ENCODE assay signal across 8 mouse cellular contexts in the genomic region with DNA sequence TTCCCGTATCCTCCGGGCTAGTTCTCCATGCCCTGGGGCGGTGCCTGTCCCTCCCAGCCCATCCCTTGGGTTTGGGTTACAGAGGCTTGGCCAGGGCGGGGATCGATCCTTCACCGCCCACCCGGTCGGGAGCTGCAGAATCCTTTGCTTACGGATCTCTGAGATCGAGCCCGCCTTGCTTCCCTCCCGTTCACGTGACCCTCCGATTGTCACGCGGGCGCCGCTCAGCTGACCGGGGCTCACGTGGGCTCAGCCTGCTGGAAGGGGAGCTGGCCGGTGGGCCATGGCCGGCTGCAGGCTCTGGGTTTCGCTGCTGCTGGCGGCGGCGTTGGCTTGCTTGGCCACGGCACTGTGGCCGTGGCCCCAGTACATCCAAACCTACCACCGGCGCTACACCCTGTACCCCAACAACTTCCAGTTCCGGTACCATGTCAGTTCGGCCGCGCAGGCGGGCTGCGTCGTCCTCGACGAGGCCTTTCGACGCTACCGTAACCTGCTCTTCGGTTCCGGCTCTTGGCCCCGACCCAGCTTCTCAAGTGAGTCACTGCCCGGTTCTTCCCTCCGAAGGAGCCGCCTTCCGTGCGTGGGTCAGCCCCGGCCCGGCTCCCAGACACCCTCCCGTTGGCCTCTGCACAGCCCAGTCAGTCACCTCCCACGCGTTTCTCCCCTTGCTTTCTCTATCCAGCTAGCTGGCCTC. TPM values are rescaled to one million over a fixed set of nuclear protein-coding genes. Genes with fewer than 3 reads are reported as not detected.
DNase-seq lines count a peak whose midpoint lies in the region; ATAC-seq and TF ChIP-seq lines count a peak whose summit lies in the region.

A gene (plus strand): TSS at position 100 of the 697 bp plus-strand sequence.
A gene (minus strand): TSS at position 407 of the 697 bp plus-strand sequence.

- H3K9me3 ChIP-seq in heart, embryonic 14.5 days (ENCODE audit: control insufficient read depth, low read length), result no peaks in the 10 kb centered on the region
- no peaks in the 10 kb centered on the region for H3K9me3 ChIP-seq in liver, embryonic 14.5 days (ENCODE audit: control insufficient read depth, low read length)
- no peaks in the 10 kb centered on the region for H3K9me3 ChIP-seq in neural tube, embryonic 11.5 days (ENCODE audit: control insufficient read depth, low read length)
- no peaks in the 10 kb centered on the region for H3K9me3 ChIP-seq in stomach, embryonic 16.5 days (replicated peaks; ENCODE audit: control insufficient read depth, low read length)

- TF ChIP-seq EP300 in liver, embryonic 14.5 days (IDR thresholded peaks at IDR 0.05; ENCODE audit: low read depth), result no peak

- no peaks in the 10 kb centered on the region for H3K36me3 ChIP-seq in heart, embryonic 14.5 days (ENCODE audit: control insufficient read depth, insufficient read depth, low read length)
- H3K36me3 ChIP-seq in liver, embryonic 14.5 days (replicated peaks; ENCODE audit: control insufficient read depth, insufficient read depth, low read depth), result no peaks in the 10 kb centered on the region
- no peaks in the 10 kb centered on the region for H3K36me3 ChIP-seq in neural tube, embryonic 11.5 days (ENCODE audit: control insufficient read depth, insufficient read depth, low read length)
- H3K36me3 ChIP-seq in stomach, embryonic 16.5 days (ENCODE audit: control insufficient read depth, insufficient read depth, low read length), result no peaks in the 10 kb centered on the region

- peak; percentile 81 for DNase-seq in CD4-positive helper T cell, adult 2 months (ENCODE audit: low read depth, low spot score)
- peak; percentile 94 for DNase-seq in brain, embryonic 14.5 days (ENCODE audit: low read depth)
- peak; percentile 83 for DNase-seq in fibroblast of lung, adult 2 months (ENCODE audit: low read depth)
- peak; percentile 88 for DNase-seq in kidney, postnatal 10 days
- DNase-seq in liver, embryonic 14.5 days (ENCODE audit: low read depth in 3 of 3, low spot score in 3 of 3), result peak; percentile 47 to 55 (median 50)
- peak; percentile 90 for DNase-seq in neural tube, embryonic 11.5 days (ENCODE audit: low spot score)

- H3K4me2 ChIP-seq in heart, embryonic 14.5 days (ENCODE audit: low read length), result peak within 1 kb of the TSS; percentile 85
- H3K4me2 ChIP-seq in liver, embryonic 14.5 days (ENCODE audit: low read depth), result peak within 1 kb of the TSS; percentile 84
- H3K4me2 ChIP-seq in neural tube, embryonic 11.5 days (ENCODE audit: low read depth), result peak within 1 kb of the TSS; percentile 89
- peak within 1 kb of the TSS; percentile 91 for H3K4me2 ChIP-seq in stomach, embryonic 16.5 days (ENCODE audit: low read depth, low read length)

- ATAC-seq in heart, embryonic 14.5 days (ENCODE audit: insufficient number of reproducible peaks, insufficient read depth, low FRiP score, low read depth), result peak; percentile 86
- ATAC-seq in liver, embryonic 14.5 days (ENCODE audit: insufficient read depth), result peak; percentile 79
- peak; percentile 81 for ATAC-seq in neural tube, embryonic 11.5 days (ENCODE audit: insufficient read depth, low FRiP score, low TSS enrichment)
- ATAC-seq in stomach, embryonic 16.5 days (ENCODE audit: insufficient read depth, low FRiP score), result peak; percentile 93

- H3K4me1 ChIP-seq in heart, embryonic 14.5 days (ENCODE audit: control insufficient read depth in 2 of 2, insufficient read depth in 2 of 2, low read length in 2 of 2), result peaks cover 8 to 27% of the 10 kb centered on the region in 2 experiments
- H3K4me1 ChIP-seq in liver, embryonic 14.5 days (replicated peaks; ENCODE audit: control insufficient read depth in 2 of 2, insufficient read depth in 2 of 2, low read length in 1 of 2), result peaks cover 0 to 8% of the 10 kb centered on the region in 2 experiments; a peak in 2 of 4 replicates
- H3K4me1 ChIP-seq in neural tube, embryonic 11.5 days (ENCODE audit: control insufficient read depth, insufficient read depth, low read length), result peaks cover 5% of the 10 kb centered on the region
- H3K4me1 ChIP-seq in stomach, embryonic 16.5 days (ENCODE audit: control insufficient read depth, insufficient read depth, low read length), result peaks cover 7% of the 10 kb centered on the region

- peak within 1 kb of the TSS; percentile 67 to 84 for H3K4me3 ChIP-seq in heart, embryonic 14.5 days (ENCODE audit: control insufficient read depth in 1 of 2, insufficient read depth in 1 of 2, low read depth in 1 of 2, low read length in 2 of 2)
- H3K4me3 ChIP-seq in liver, embryonic 14.5 days (ENCODE audit: insufficient read depth in 1 of 2, low read depth in 2 of 2, low read length in 2 of 2), result peak within 1 kb of the TSS; percentile 50
- peak within 1 kb of the TSS; percentile 56 for H3K4me3 ChIP-seq in neural tube, embryonic 11.5 days (ENCODE audit: low read depth, low read length)
- H3K4me3 ChIP-seq in stomach, embryonic 16.5 days (replicated peaks; ENCODE audit: low read length), result peak within 1 kb of the TSS; percentile 72

- peak; percentile 88; the same call in 1 of the 2 replicates for TF ChIP-seq POLR2A in brain, embryonic 14.5 days (IDR thresholded peaks at IDR 0.05; ENCODE audit: borderline replicate concordance, extremely low read depth, insufficient read depth, insufficient read length, poor library complexity, severe bottlenecking)

- no peak for TF ChIP-seq CTCF in brain, embryonic 14.5 days (IDR thresholded peaks at IDR 0.05; ENCODE audit: borderline replicate concordance, extremely low read depth, insufficient read depth, insufficient read length)
- TF ChIP-seq CTCF in liver, embryonic 14.5 days (IDR thresholded peaks at IDR 0.05; ENCODE audit: low read depth), result no peak

- H3K9ac ChIP-seq in heart, embryonic 14.5 days (ENCODE audit: low read length), result peak within 1 kb of the TSS; percentile 82
- H3K9ac ChIP-seq in liver, embryonic 14.5 days (replicated peaks), result peak within 1 kb of the TSS; percentile 59
- H3K9ac ChIP-seq in neural tube, embryonic 11.5 days (ENCODE audit: low read length), result peak within 1 kb of the TSS; percentile 72
- H3K9ac ChIP-seq in stomach, embryonic 16.5 days (ENCODE audit: low read length), result peak within 1 kb of the TSS; percentile 76

- 1% methylated on average over 55 of the region's 55 CpGs for WGBS in heart, embryonic 14.5 days
- WGBS in liver, embryonic 14.5 days (ENCODE audit: insufficient replicate concordance), result under 1% methylated on average over 55 of the region's 55 CpGs
- WGBS in neural tube, embryonic 11.5 days, result 5% methylated on average over 55 of the region's 55 CpGs
- WGBS in stomach, embryonic 16.5 days, result 1% methylated on average over 55 of the region's 55 CpGs

- H3K27me3 ChIP-seq in heart, embryonic 14.5 days (ENCODE audit: control insufficient read depth, insufficient read depth, low read length), result no peaks in the 10 kb centered on the region
- no peaks in the 10 kb centered on the region for H3K27me3 ChIP-seq in liver, embryonic 14.5 days (ENCODE audit: control insufficient read depth, insufficient read depth, low read length)
- no peaks in the 10 kb centered on the region for H3K27me3 ChIP-seq in neural tube, embryonic 11.5 days (ENCODE audit: control insufficient read depth, insufficient read depth, low read length)
- peaks cover 5% of the 10 kb centered on the region; the same call in 1 of the 2 replicates for H3K27me3 ChIP-seq in stomach, embryonic 16.5 days (ENCODE audit: control insufficient read depth, insufficient read depth, low read length)

- peak within 1 kb of the TSS; percentile 59 to 63 for H3K27ac ChIP-seq in heart, embryonic 14.5 days (replicated peaks in 1 of 2; ENCODE audit: control insufficient read depth in 1 of 2, insufficient read depth in 1 of 2, low read depth in 2 of 2, low read length in 2 of 2)
- H3K27ac ChIP-seq in liver, embryonic 14.5 days, result no peak within 1 kb of the TSS
- no peak within 1 kb of the TSS for H3K27ac ChIP-seq in neural tube, embryonic 11.5 days (ENCODE audit: low read depth, low read length)
- 0 out of 2 replicates have a peak within 1 kb of the TSS, but pooled peaks have one; percentile 9 for H3K27ac ChIP-seq in stomach, embryonic 16.5 days (ENCODE audit: low read length)

RNA-seq across cellular contexts. Expression of the first gene that starts in this region (rescaled TPM):
- 45.2 and 52.9 TPM in 2 replicates for polyA plus RNA-seq in brain, embryonic 14.5 days (2012; rRNA removed)
- 87.6 and 91.4 TPM in 2 replicates for polyA plus RNA-seq in heart, embryonic 14.5 days (2014; fragmentation: Nextera tagmentation; extraction: Ambion mirVana)
- polyA plus RNA-seq in liver, embryonic 14.5 days (2012; rRNA removed), result 14.5 and 17.5 TPM in 2 replicates
- 29.1 and 32.0 TPM in 2 replicates for polyA plus RNA-seq in liver, embryonic 14.5 days (2014; fragmentation: Nextera tagmentation; extraction: Ambion mirVana)
- 43.2 and 49.9 TPM in 2 replicates for polyA plus RNA-seq in neural tube, embryonic 11.5 days (2014; fragmentation: Nextera tagmentation; extraction: Ambion mirVana)
- polyA plus RNA-seq in stomach, embryonic 16.5 days (2015; fragmentation: Nextera tagmentation; extraction: Ambion mirVana), result 80.9 and 87.9 TPM in 2 replicates

RNA-seq across cellular contexts. Expression of the second gene that starts in this region (rescaled TPM):
- 0.14 and 0.26 TPM in 2 replicates for polyA plus RNA-seq in brain, embryonic 14.5 days (2012; rRNA removed)
- 0.55 TPM in 1 of 2 replicates, not detected in the other for polyA plus RNA-seq in heart, embryonic 14.5 days (2014; fragmentation: Nextera tagmentation; extraction: Ambion mirVana)
- polyA plus RNA-seq in liver, embryonic 14.5 days (2012; rRNA removed), result 0.03 TPM in 1 of 2 replicates, not detected in the other
- 0.13 TPM in 1 of 2 replicates, not detected in the other for polyA plus RNA-seq in liver, embryonic 14.5 days (2014; fragmentation: Nextera tagmentation; extraction: Ambion mirVana)
- polyA plus RNA-seq in neural tube, embryonic 11.5 days (2014; fragmentation: Nextera tagmentation; extraction: Ambion mirVana), result not detected in 2 replicates
- not detected in 2 replicates for polyA plus RNA-seq in stomach, embryonic 16.5 days (2015; fragmentation: Nextera tagmentation; extraction: Ambion mirVana)

Comparison
In these comparisons a context has a peak if more than half of its experiments do, and no peak if none do; other contexts are left out.
1. H3K27ac ChIP-seq: peak in heart, embryonic 14.5 days (2 of 2) and stomach, embryonic 16.5 days (single experiment); none in liver, embryonic 14.5 days (single experiment) and neural tube, embryonic 11.5 days (single experiment).
2. Peak in every context shown above with its lines, with median percentiles within 50 percentile points of each other: DNase-seq, ATAC-seq, H3K4me2 ChIP-seq, H3K4me3 ChIP-seq and H3K9ac ChIP-seq.